Mouse (Mus musculus) ES-E14 (cell line): ENCODE results near the gene Rnf43.

ENCODE experiments used
- CHD2 ChIP-seq: IDR thresholded peaks from 2 replicates; pipeline ENCODE4 v1.6.1; 2014; ENCODE audit warnings: mild to moderate bottlenecking, low read depth, low read length, inconsistent platforms
- MAFK ChIP-seq: IDR thresholded peaks from 2 replicates; pipeline ENCODE4 v1.6.1; 2014; ENCODE audit warnings: mild to moderate bottlenecking, low read depth, low read length, inconsistent platforms; ENCODE audit not compliant: insufficient read depth
- ZC3H11A ChIP-seq: IDR thresholded peaks from 2 replicates; pipeline ENCODE4 v1.6.1; 2012; ENCODE audit warnings: low read depth, mild to moderate bottlenecking, inconsistent platforms, low read length, borderline replicate concordance

- TF ChIP-seq CHD2 (no peak), ZC3H11A (no peak), MAFK (no peak)
These were observed 63.5 kb downstream of the Rnf43 start for GRCm38 (mm10) chr11:87725964-87726562.
